Mouse (Mus musculus): ENCODE measurements around the gene Rreb1.

DNA sequence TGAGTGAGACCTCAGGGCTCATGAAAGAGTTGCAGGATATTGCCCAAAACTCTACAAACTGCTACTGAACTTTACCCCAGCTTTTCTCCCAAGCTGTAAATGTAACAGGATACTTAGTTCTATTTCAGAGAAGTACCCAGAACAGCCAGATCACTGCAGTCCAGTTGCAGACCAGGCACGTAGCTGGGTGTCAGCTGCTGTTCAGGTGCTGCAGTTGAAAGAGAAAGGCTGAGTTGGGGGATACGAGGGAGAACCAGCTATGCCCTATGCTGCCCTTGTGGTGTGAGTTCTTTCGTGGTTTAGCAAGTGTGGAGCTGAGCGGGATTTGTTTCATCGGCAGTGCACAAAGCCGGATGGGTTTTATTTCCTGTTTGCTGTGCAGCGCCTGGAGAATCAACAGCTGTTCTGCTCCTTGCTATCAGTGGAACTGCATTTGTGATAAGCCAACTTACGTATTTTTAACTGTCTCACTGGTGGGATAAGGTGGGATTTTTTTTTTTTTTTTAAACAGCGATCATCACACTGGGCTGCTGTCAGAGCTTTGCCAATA lies 102.5 kb downstream of the Rreb1 start:
- TF ChIP-seq CTCF (IDR thresholded peaks at IDR 0.05; ENCODE audit: low read depth, low read length) (no peak), POLR2A (IDR thresholded peaks at IDR 0.05; ENCODE audit: insufficient read depth, low read length) (no peak)

Measured in ES-Bruce4 (cell line).